In genomic region chr13:82392908-82393307, GRCm38 (mm10) we compare ENCODE assay signal across 16 mouse cellular contexts.
DNase-seq lines count a peak whose midpoint lies in the region; ATAC-seq and TF ChIP-seq lines count a peak whose summit lies in the region.
"Had no signal": no experiment of that assay in that cellular context is flagged by ENCODE, and none has a peak within 500 bp of the region (broad histone marks: within the 10 kb centered on the region; RNA-seq: fewer than 3 reads in every experiment).

No protein-coding gene starts in this region.

- DNase-seq in forebrain, postnatal 0 days = peak; percentile 73
- peak; percentile 7 to 14 for DNase-seq in left cerebral cortex, adult 18-20 months (ENCODE audit: low spot score in 2 of 2)
- DNase-seq in left cerebral cortex, postnatal 10 days (ENCODE audit: extremely low spot score in 1 of 2, low spot score in 2 of 2) = no peak
- DNase-seq in brain, adult 2 months (ENCODE audit: low read depth, low spot score) = peak; percentile 76
- DNase-seq in fibroblast of lung, adult 2 months (ENCODE audit: low read depth) = peak; percentile 14
- no peak for DNase-seq in adrenal gland, postnatal 25 days
- DNase-seq: adrenal gland, adult 2 months; kidney, postnatal 4 days had no signal

- no peak overlapping the region for H3K9ac ChIP-seq in forebrain, postnatal 0 days
- H3K9ac ChIP-seq in forebrain, embryonic 12.5 days = no peak overlapping the region
- H3K9ac ChIP-seq: embryonic facial prominence, embryonic 13.5 days; heart, embryonic 15.5 days; intestine, embryonic 15.5 days; neural tube, embryonic 15.5 days had no signal

- no peak overlapping the region for H3K4me2 ChIP-seq in forebrain, postnatal 0 days (ENCODE audit: low read depth)
- H3K4me2 ChIP-seq in forebrain, embryonic 12.5 days = no peak overlapping the region
- H3K4me2 ChIP-seq: embryonic facial prominence, embryonic 13.5 days; heart, embryonic 15.5 days; intestine, embryonic 15.5 days; neural tube, embryonic 15.5 days had no signal

- no peak overlapping the region for H3K27ac ChIP-seq in forebrain, postnatal 0 days (ENCODE audit: low read depth, low read length)
- H3K27ac ChIP-seq in forebrain, embryonic 12.5 days = no peak overlapping the region
- H3K27ac ChIP-seq: embryonic facial prominence, embryonic 13.5 days; heart, embryonic 15.5 days; intestine, embryonic 15.5 days; macrophage; neural tube, embryonic 15.5 days; stomach, postnatal 0 days had no signal

- H3K4me1 ChIP-seq in forebrain, postnatal 0 days (ENCODE audit: insufficient read depth) = no peaks in the 10 kb centered on the region
- no peaks in the 10 kb centered on the region for H3K4me1 ChIP-seq in forebrain, embryonic 12.5 days
- H3K4me1 ChIP-seq: embryonic facial prominence, embryonic 13.5 days; heart, embryonic 15.5 days; intestine, embryonic 15.5 days; neural tube, embryonic 15.5 days had no signal

- intact Hi-C loops in left cerebral cortex, postnatal 10 days (cut with DNase I) = no loop called here

- no peak overlapping the region for H3K4me3 ChIP-seq in forebrain, postnatal 0 days (ENCODE audit: low read depth, low read length)
- no peak overlapping the region for H3K4me3 ChIP-seq in forebrain, embryonic 12.5 days (replicated peaks)
- H3K4me3 ChIP-seq: embryonic facial prominence, embryonic 13.5 days; heart, embryonic 15.5 days; intestine, embryonic 15.5 days; neural tube, embryonic 15.5 days had no signal

- TF ChIP-seq CTCF in forebrain, postnatal 0 days (IDR thresholded peaks at IDR 0.05; ENCODE audit: low read depth) = no peak

- ATAC-seq in forebrain, postnatal 0 days = peak; percentile 69
- no peak for ATAC-seq in forebrain, embryonic 12.5 days (ENCODE audit: low FRiP score)
- ATAC-seq: intestine, embryonic 15.5 days; Patski had no signal

- no peaks in the 10 kb centered on the region for H3K27me3 ChIP-seq in forebrain, postnatal 0 days (ENCODE audit: insufficient read depth, low read length)
- no peaks in the 10 kb centered on the region for H3K27me3 ChIP-seq in forebrain, embryonic 12.5 days
- H3K27me3 ChIP-seq: embryonic facial prominence, embryonic 13.5 days; heart, embryonic 15.5 days; intestine, embryonic 15.5 days; neural tube, embryonic 15.5 days; Patski had no signal

- H3K9me3 ChIP-seq in forebrain, postnatal 0 days (ENCODE audit: low read length) = no peaks in the 10 kb centered on the region
- H3K9me3 ChIP-seq in forebrain, embryonic 12.5 days = no peaks in the 10 kb centered on the region
- H3K9me3 ChIP-seq: embryonic facial prominence, embryonic 13.5 days; heart, embryonic 15.5 days; intestine, embryonic 15.5 days; neural tube, embryonic 15.5 days had no signal

- no peaks in the 10 kb centered on the region for H3K36me3 ChIP-seq in forebrain, postnatal 0 days (ENCODE audit: insufficient read depth)
- no peaks in the 10 kb centered on the region for H3K36me3 ChIP-seq in forebrain, embryonic 12.5 days (replicated peaks)
- H3K36me3 ChIP-seq: embryonic facial prominence, embryonic 13.5 days; heart, embryonic 15.5 days; intestine, embryonic 15.5 days; neural tube, embryonic 15.5 days had no signal

Comparison
In these comparisons a context has a peak if more than half of its experiments do, and no peak if none do; other contexts are left out.
1. DNase-seq: peak in forebrain, postnatal 0 days (single experiment), left cerebral cortex, adult 18-20 months (2 of 2), brain, adult 2 months (single experiment) and fibroblast of lung, adult 2 months (single experiment); none in left cerebral cortex, postnatal 10 days (0 of 2) and adrenal gland, postnatal 25 days (single experiment).